Mouse (Mus musculus): ENCODE results near the gene Ccdc80.

DNA sequence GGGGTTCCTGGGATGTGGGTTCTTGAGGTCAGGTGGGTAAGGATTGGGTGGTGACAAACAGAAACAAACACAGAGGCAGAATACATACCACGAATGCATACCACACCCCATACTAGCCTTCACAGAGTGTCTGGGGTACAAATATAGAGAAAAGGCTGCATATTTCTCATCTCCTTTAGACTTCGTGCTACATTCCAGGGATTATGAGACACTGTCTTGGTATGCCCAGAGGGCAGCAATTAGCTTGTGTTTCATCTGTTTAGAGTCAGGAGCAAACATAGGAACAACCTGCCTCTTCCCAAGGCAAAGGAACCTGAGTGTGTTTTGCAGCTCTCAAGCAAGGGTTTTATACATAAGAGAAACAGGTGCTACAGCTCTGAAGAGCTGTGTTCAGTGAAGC, 21.8 kb upstream of the Ccdc80 start:
- TF ChIP-seq CTCF (IDR thresholded peaks at IDR 0.05; ENCODE audit: borderline replicate concordance, insufficient read depth, low read depth, low read length), result no peak
- no peak for TF ChIP-seq POLR2A (IDR thresholded peaks at IDR 0.05; ENCODE audit: borderline replicate concordance, insufficient read depth, low read length)

Measured in cerebellum, adult 2 months (tissue).